Mouse (Mus musculus): ENCODE measurements around the gene Syp. TPM values are rescaled to one million over a fixed set of nuclear protein-coding genes. Genes with fewer than 3 reads are reported as not detected.

The Syp gene
- polyA plus RNA-seq (2015; fragmentation: Nextera tagmentation; extraction: Ambion mirVana), result 0.69 and 0.79 TPM in 2 replicates

DNA sequence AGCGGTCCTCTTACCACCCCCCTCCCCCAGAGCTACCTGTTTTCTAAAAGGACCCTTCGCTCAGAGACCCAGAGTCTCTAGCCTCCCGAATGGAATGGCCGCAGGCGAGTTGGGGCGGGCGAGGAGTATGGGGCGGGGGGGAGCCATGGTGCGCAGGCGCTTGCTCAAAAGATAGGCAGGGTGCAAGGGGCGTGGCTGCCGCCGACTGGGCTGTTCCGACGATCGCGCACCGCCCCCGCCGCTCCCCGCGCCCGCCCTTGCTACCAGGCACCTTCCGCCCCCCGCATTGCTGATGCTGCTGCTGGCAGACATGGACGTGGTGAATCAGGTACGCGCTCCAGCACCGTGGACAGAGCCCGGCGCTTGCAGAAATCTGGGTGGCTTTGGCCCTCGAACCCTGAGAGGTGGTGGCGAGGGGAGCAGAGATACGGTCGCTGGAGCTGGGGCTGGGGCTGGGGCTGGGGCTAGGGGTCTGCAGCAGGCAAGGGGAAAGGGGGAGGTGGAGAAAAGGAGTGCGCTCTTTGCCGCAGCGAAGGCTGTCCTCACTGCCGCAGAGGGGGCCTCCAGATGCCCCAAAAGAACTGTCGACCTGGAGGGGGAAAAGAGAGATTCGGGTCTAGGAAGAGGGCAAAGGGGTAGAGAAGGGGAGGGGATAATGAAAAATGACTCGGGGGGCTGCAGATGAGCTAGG lies at the start of gene Syp:
Gene Syp (plus strand): TSS at position 71 of the 691 bp plus-strand sequence.

DNA sequence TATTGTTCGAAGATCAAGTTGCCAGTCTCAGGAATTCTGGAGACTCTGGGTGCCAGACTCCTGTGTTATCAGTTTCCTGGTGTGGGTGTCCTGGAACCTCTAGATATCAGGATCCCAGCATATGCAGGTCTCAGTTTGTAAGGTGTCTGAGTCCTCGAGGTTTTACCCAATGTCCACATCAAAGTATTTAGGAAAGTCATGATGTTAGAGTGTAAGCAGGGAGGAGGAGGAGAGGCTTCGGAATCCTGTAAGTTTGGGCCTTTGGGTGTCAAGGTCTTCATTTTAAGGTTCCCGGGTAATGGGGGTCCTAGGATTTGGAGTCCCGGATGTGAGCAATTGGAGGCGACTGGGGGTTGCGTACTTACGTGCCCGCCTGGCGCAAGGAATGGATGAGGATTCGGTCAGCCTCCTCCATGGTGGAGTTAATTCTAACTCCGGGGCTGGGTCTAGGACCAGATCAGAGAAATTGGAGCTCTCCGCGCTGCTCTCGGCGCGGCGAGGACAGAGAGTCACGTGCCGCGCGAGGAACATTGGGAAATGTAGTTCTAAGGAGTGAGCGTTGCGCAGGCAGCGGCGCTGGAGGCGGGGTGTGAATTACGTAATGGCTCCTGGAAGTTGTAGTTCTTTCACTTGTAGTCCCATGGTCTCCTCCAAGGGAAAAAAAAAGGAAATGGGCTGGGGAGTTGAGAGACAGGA lies 33.2 kb upstream of the Syp start, which contains the start of gene Ccdc22:
Gene Ccdc22 (minus strand): TSS at position 639 of the 696 bp plus-strand sequence.

DNA sequence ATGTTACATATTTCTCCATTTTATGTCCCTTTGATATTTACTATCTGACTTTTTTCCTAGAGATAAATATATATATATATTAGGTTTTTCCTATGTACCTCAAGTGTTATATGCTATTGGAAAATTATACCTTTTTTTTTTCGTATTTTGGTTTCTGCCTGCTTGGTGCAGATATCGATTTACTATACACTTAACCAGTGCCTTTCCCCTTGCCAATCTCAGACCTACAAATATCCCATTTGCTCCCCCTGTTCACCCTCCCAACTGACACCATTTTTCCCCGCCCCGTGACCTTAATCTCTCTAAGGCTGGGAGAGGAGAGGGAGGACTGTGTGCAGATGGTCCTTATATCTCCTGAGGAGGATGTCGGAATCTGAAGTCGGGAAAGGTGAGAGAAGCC lies 31.5 kb upstream of the Syp start, which contains the start of gene Cacna1f:
Gene Cacna1f (plus strand): TSS at position 301 of the 400 bp plus-strand sequence.

DNA sequence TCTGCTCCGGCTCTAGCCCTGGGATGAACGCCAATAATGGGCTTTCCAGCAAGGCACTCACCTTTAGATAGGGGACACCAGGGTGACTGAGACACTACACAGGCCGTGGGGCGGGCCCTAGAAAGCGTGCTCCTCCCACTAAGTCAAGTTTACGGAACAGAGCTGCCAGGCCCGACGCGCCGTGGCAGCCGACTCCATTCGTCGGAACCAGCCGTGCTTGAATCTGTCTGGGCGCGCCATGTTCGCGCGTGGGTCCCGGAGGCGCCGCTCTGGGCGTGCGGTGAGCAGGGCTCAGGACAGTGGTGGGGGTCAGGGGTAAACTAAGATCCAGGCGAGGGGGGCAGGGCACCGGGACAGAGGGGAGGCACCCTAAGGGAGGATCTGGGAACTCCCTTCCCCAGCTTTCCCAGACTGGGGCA lies 19.0 kb downstream of the Syp start, which contains the start of gene Prickle3:
Gene Prickle3 (plus strand): TSS at position 40 of the 419 bp plus-strand sequence.

DNA sequence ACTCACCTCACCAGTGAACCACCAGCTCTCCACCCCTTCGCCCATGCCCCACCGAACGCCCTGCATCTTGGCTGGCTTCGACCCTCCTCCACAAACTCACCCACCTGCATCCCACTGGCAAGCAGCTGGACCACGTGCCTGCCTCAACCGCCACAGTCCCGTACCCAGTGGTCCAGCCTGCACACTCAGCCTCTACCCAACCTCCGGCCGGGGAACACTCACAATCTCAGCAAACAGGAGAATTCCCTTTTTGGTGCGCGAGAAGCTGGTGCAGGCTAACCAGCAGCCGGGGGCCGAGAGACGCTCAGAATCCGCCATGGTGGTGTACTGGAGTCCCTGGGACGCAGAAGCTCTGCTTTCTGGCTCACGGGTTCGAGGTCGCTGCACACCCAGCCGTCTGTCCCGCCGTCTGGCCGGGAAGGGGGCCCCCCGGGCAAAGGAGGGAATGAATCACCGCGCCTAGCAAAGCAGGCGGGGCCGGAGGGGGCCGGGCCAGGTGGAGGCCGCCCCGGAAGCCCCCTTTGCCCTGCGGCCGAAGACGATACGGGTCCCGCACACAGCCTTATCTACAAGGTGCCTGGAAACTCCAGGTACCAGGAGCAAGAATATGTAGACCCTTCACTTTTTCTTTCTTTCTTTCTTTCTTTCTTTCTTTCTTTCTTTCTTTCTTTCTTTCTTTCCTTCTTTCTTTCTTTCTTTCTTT lies 32.8 kb downstream of the Syp start, which contains the start of gene Plp2:
Gene Plp2 (minus strand): TSS at position 470 of the 703 bp plus-strand sequence.

DNA sequence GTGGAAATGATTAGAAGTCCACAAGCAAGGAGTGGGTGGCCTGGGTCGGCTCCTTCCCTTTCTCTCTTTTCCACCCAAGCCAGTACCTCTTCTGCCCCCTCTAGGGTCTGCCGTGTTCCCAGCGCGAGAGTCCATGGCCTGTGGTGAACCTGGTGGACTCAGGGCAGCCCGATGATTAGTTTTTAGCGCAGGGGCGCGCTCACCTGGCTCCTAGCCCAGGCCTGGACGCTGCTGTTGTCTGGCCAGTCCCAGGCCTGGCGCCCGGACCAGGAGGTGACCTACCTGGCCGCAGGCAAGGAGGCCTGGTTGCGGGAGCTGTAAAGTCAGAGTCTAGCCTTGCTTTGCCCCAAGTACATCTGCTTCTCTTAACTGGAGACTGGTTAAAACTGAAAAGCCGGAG lies 42.6 kb downstream of the Syp start, which contains the start of gene Magix:
Gene Magix (minus strand): TSS at position 388 of the 400 bp plus-strand sequence.

DNA sequence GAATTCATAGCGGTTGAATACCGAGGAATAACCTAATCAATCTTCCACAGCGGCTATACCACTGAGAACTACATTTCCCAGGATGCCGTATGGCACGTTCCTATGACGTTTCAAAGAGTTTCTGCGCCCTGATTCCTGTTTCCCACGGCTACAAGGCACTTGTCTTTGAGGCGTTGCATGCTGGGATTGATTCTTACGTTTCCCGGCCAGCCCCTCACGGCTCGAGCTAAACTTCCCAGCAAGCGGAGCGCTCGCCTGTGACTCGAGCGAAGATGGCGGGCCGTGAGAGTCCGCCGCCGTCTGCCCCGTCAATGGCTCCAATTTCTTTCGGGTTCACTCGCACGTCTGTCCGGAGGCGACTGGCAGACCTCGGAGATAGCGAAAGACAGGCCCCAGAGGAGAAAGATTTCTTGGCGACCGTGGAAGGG lies 58.7 kb downstream of the Syp start, which contains the start of gene Gpkow:
Gene Gpkow (plus strand): TSS at position 178 of the 428 bp plus-strand sequence.

Other genes starting within 250 kb of the Syp start
- not detected in 2 replicates for gene Foxp3, start 64.8 kb upstream of the Syp start, polyA plus RNA-seq (2015; fragmentation: Nextera tagmentation; extraction: Ambion mirVana)
- gene Ppp1r3f, start 64.2 kb upstream of the Syp start, polyA plus RNA-seq (2015; fragmentation: Nextera tagmentation; extraction: Ambion mirVana), result 0.86 and 1.1 TPM in 2 replicates
- gene Ccdc22, start 33.0 kb upstream of the Syp start, polyA plus RNA-seq (2015; fragmentation: Nextera tagmentation; extraction: Ambion mirVana), result 13.6 and 15.5 TPM in 2 replicates
- gene Cacna1f, start 31.4 kb upstream of the Syp start, polyA plus RNA-seq (2015; fragmentation: Nextera tagmentation; extraction: Ambion mirVana), result 0.04 TPM in 1 of 2 replicates, not detected in the other
- 6.8 and 7.8 TPM in 2 replicates for gene Prickle3, start 18.8 kb downstream of the Syp start, polyA plus RNA-seq (2015; fragmentation: Nextera tagmentation; extraction: Ambion mirVana)
- gene Plp2, start 32.9 kb downstream of the Syp start, polyA plus RNA-seq (2015; fragmentation: Nextera tagmentation; extraction: Ambion mirVana), result 303 and 319 TPM in 2 replicates
- gene Magix, start 42.8 kb downstream of the Syp start, polyA plus RNA-seq (2015; fragmentation: Nextera tagmentation; extraction: Ambion mirVana), result 0.47 and 0.53 TPM in 2 replicates
- gene Gpkow, start 58.7 kb downstream of the Syp start, polyA plus RNA-seq (2015; fragmentation: Nextera tagmentation; extraction: Ambion mirVana), result 19.2 and 20.6 TPM in 2 replicates
- 23.7 and 30.3 TPM in 2 replicates for gene Wdr45, start 75.9 kb downstream of the Syp start, polyA plus RNA-seq (2015; fragmentation: Nextera tagmentation; extraction: Ambion mirVana)
- gene Gm45208, start 83.8 kb downstream of the Syp start, polyA plus RNA-seq (2015; fragmentation: Nextera tagmentation; extraction: Ambion mirVana), result 0.61 TPM in 1 of 2 replicates, not detected in the other
- 38.2 and 41.3 TPM in 2 replicates for gene Praf2, start 90.0 kb downstream of the Syp start, polyA plus RNA-seq (2015; fragmentation: Nextera tagmentation; extraction: Ambion mirVana)
- 9.0 and 10.0 TPM in 2 replicates for gene Ccdc120, start 112.4 kb downstream of the Syp start, polyA plus RNA-seq (2015; fragmentation: Nextera tagmentation; extraction: Ambion mirVana)
- 21.3 and 23.4 TPM in 2 replicates for gene Tfe3, start 124.1 kb downstream of the Syp start, polyA plus RNA-seq (2015; fragmentation: Nextera tagmentation; extraction: Ambion mirVana)
- gene Gripap1, start 151.3 kb downstream of the Syp start, polyA plus RNA-seq (2015; fragmentation: Nextera tagmentation; extraction: Ambion mirVana), result 19.2 and 23.6 TPM in 2 replicates
- gene Kcnd1, start 183.8 kb downstream of the Syp start, polyA plus RNA-seq (2015; fragmentation: Nextera tagmentation; extraction: Ambion mirVana), result 0.98 and 1.4 TPM in 2 replicates
- gene Otud5, start 202.9 kb downstream of the Syp start, polyA plus RNA-seq (2015; fragmentation: Nextera tagmentation; extraction: Ambion mirVana), result 23.4 and 24.7 TPM in 2 replicates
- gene Pim2, start 239.8 kb downstream of the Syp start, polyA plus RNA-seq (2015; fragmentation: Nextera tagmentation; extraction: Ambion mirVana), result 4.7 and 5.1 TPM in 2 replicates
- gene Slc35a2, start 245.6 kb downstream of the Syp start, polyA plus RNA-seq (2015; fragmentation: Nextera tagmentation; extraction: Ambion mirVana), result 33.6 and 37.9 TPM in 2 replicates

Data from urinary bladder, postnatal 0 days (tissue).